Mouse (Mus musculus): ENCODE data around the gene Oog4. TPM values are rescaled to one million over a fixed set of nuclear protein-coding genes. Genes with fewer than 3 reads are reported as not detected.
"Not testable (repeated sequence)": the region's sequence is repeated elsewhere in the genome, so short reads cannot be mapped to it uniquely, and the experiment has no call there.

Gene Oog4
- not detected in 2 replicates for polyA plus RNA-seq (2012; rRNA removed)

- Histone ChIP-seq H3K36me3 (ENCODE audit: control insufficient read depth, insufficient read depth, low read length) (no peaks in the 10 kb centered on the region), H3K27me3 (ENCODE audit: control insufficient read depth, insufficient read depth, low read length) (no peaks in the 10 kb centered on the region), H3K27ac (ENCODE audit: insufficient read depth, low read depth, low read length) (no peak within 1 kb of the TSS), H3K4me1 (ENCODE audit: control insufficient read depth, insufficient read depth, insufficient read length, low read length) (no peaks in the 10 kb centered on the region), H3K4me3 (ENCODE audit: low read depth, low read length) (no peak within 1 kb of the TSS)
- TF ChIP-seq CTCF (IDR thresholded peaks at IDR 0.05; ENCODE audit: extremely low read depth, insufficient read length, insufficient replicate concordance, low read depth, low read length) (no peak), POLR2A (IDR thresholded peaks at IDR 0.05; ENCODE audit: low read depth, low read length) (no peak)
- WGBS = 73% methylated on average over 3 of the region's 3 CpGs
Measured at GRCm38 (mm10) chr4:143450224-143450623, at the start of gene Oog4. Gene Oog4 (minus strand): TSS chr4:143450324.

- H3K36me3 ChIP-seq (ENCODE audit: control insufficient read depth, insufficient read depth, low read length); H3K27ac ChIP-seq (ENCODE audit: insufficient read depth, low read depth, low read length); H3K27me3 ChIP-seq (ENCODE audit: control insufficient read depth, insufficient read depth, low read length); H3K4me3 ChIP-seq (ENCODE audit: low read depth, low read length); H3K4me1 ChIP-seq (ENCODE audit: control insufficient read depth, insufficient read depth, insufficient read length, low read length): not testable (repeated sequence)
- WGBS = 73% methylated on average over 5 of the region's 5 CpGs
Measured at GRCm38 (mm10) chr4:143426770-143427169, 23.4 kb downstream of the Oog4 start.

GRCm38 (mm10) chr4:143414121-143414520 is 36.0 kb downstream of the Oog4 start:
- 94% methylated on average over 3 of the region's 3 CpGs for WGBS
- TF ChIP-seq CTCF (IDR thresholded peaks at IDR 0.05; ENCODE audit: extremely low read depth, insufficient read length, insufficient replicate concordance, low read depth, low read length) (no peak), POLR2A (IDR thresholded peaks at IDR 0.05; ENCODE audit: low read depth, low read length) (no peak)

GRCm38 (mm10) chr4:143413621-143414020 is 36.5 kb downstream of the Oog4 start:
- Histone ChIP-seq H3K4me3 (ENCODE audit: low read depth, low read length) (no peak overlapping the region), H3K36me3 (ENCODE audit: control insufficient read depth, insufficient read depth, low read length) (peaks cover 27% of the 10 kb centered on the region), H3K4me1 (ENCODE audit: control insufficient read depth, insufficient read depth, insufficient read length, low read length) (no peaks in the 10 kb centered on the region), H3K27me3 (ENCODE audit: control insufficient read depth, insufficient read depth, low read length) (no peaks in the 10 kb centered on the region), H3K27ac (ENCODE audit: insufficient read depth, low read depth, low read length) (no peak overlapping the region)
- no peak for TF ChIP-seq POLR2A (IDR thresholded peaks at IDR 0.05; ENCODE audit: low read depth, low read length)
- no peak for TF ChIP-seq CTCF (IDR thresholded peaks at IDR 0.05; ENCODE audit: extremely low read depth, insufficient read length, insufficient replicate concordance, low read depth, low read length)
- 93% methylated on average over 1 of the region's 1 CpGs for WGBS

More at GRCm38 (mm10) chr4:143414121-143414520, 36.0 kb downstream of the Oog4 start:
- peaks cover 31% of the 10 kb centered on the region for H3K36me3 ChIP-seq (ENCODE audit: control insufficient read depth, insufficient read depth, low read length)
- no peaks in the 10 kb centered on the region for H3K27me3 ChIP-seq (ENCODE audit: control insufficient read depth, insufficient read depth, low read length)
- no peak overlapping the region for H3K27ac ChIP-seq (ENCODE audit: insufficient read depth, low read depth, low read length)
- H3K4me1 ChIP-seq (ENCODE audit: control insufficient read depth, insufficient read depth, insufficient read length, low read length) = no peaks in the 10 kb centered on the region
- H3K4me3 ChIP-seq (ENCODE audit: low read depth, low read length) = no peak overlapping the region

GRCm38 (mm10) chr4:143412219-143413092 is 37.7 kb downstream of the Oog4 start, which contains the start of gene Pramef8:
Gene Pramef8 (plus strand): TSS chr4:143412426.
- Histone ChIP-seq H3K4me3 (ENCODE audit: low read depth, low read length) (peak within 1 kb of the TSS; percentile 93), H3K4me1 (ENCODE audit: control insufficient read depth, insufficient read depth, insufficient read length, low read length) (no peaks in the 10 kb centered on the region), H3K27me3 (ENCODE audit: control insufficient read depth, insufficient read depth, low read length) (no peaks in the 10 kb centered on the region), H3K36me3 (ENCODE audit: control insufficient read depth, insufficient read depth, low read length) (peaks cover 16% of the 10 kb centered on the region), H3K27ac (ENCODE audit: insufficient read depth, low read depth, low read length) (peak within 1 kb of the TSS; percentile 81)
- under 1% methylated on average over 50 of the region's 50 CpGs for WGBS
- TF ChIP-seq POLR2A (IDR thresholded peaks at IDR 0.05; ENCODE audit: low read depth, low read length) (no peak; the same call in 1 of the 2 replicates), CTCF (IDR thresholded peaks at IDR 0.05; ENCODE audit: extremely low read depth, insufficient read length, insufficient replicate concordance, low read depth, low read length) (0 out of 2 replicates have a peak, but pooled peaks have one; percentile 4)

GRCm38 (mm10) chr4:143411566-143412218 is 38.4 kb downstream of the Oog4 start:
- WGBS = 46% methylated on average over 5 of the region's 5 CpGs
- H3K4me1 ChIP-seq (ENCODE audit: control insufficient read depth, insufficient read depth, insufficient read length, low read length) = no peaks in the 10 kb centered on the region
- no peak overlapping the region; the same call in 1 of the 2 replicates for H3K27ac ChIP-seq (ENCODE audit: insufficient read depth, low read depth, low read length)
- H3K27me3 ChIP-seq (ENCODE audit: control insufficient read depth, insufficient read depth, low read length) = no peaks in the 10 kb centered on the region
- no peak for TF ChIP-seq CTCF (IDR thresholded peaks at IDR 0.05; ENCODE audit: extremely low read depth, insufficient read length, insufficient replicate concordance, low read depth, low read length)
- no peak for TF ChIP-seq POLR2A (IDR thresholded peaks at IDR 0.05; ENCODE audit: low read depth, low read length)
- H3K4me3 ChIP-seq (ENCODE audit: low read depth, low read length) = peak overlapping the region; percentile 20; the same call in 1 of the 2 replicates
- H3K36me3 ChIP-seq (ENCODE audit: control insufficient read depth, insufficient read depth, low read length) = peaks cover 8% of the 10 kb centered on the region

- Histone ChIP-seq H3K27me3 (ENCODE audit: control insufficient read depth, insufficient read depth, low read length) (peaks cover 3% of the 10 kb centered on the region; the same call in 1 of the 2 replicates), H3K4me1 (ENCODE audit: control insufficient read depth, insufficient read depth, insufficient read length, low read length) (no peaks in the 10 kb centered on the region), H3K27ac (ENCODE audit: insufficient read depth, low read depth, low read length) (no peak within 1 kb of the TSS), H3K4me3 (ENCODE audit: low read depth, low read length) (no peak within 1 kb of the TSS), H3K36me3 (ENCODE audit: control insufficient read depth, insufficient read depth, low read length) (no peaks in the 10 kb centered on the region)
- 78% methylated on average over 26 of the region's 26 CpGs for WGBS
- no peak for TF ChIP-seq POLR2A (IDR thresholded peaks at IDR 0.05; ENCODE audit: low read depth, low read length)
- TF ChIP-seq CTCF (IDR thresholded peaks at IDR 0.05; ENCODE audit: extremely low read depth, insufficient read length, insufficient replicate concordance, low read depth, low read length) = no peak
Measured at GRCm38 (mm10) chr4:143394181-143394580, 55.9 kb downstream of the Oog4 start, which contains the start of gene Pramel1. Gene Pramel1 (plus strand): TSS chr4:143394428.
